Mouse (Mus musculus) embryonic facial prominence, embryonic 11.5 days (tissue): ENCODE results near the gene Kcnq1. TPM values are rescaled to one million over a fixed set of nuclear protein-coding genes. Genes with fewer than 3 reads are reported as not detected.

Source experiments
- ATAC-seq: fragments of 200-750 bp; cut with Nextera tagmentation; replicated peaks from 2 replicates; pipeline ENCODE4 v1.8.0; 2017; ENCODE audit warnings: low read depth; ENCODE audit not compliant: insufficient number of reproducible peaks, low FRiP score, low TSS enrichment
- DNase-seq: peaks from one replicate; pipeline ENCODE4 v3.0.0-alpha.2; 2015; ENCODE audit warnings: low spot score
- H3K27ac ChIP-seq: fragments of 300-500 bp; sonication (generic); replicated peaks from 2 replicates; pipeline ENCODE4 v1.5.1; 2014; ENCODE audit warnings: mild to moderate bottlenecking, low read depth, low read length, control low read depth
- H3K27me3 ChIP-seq: fragments of 300-500 bp; sonication (generic); 2 replicates; pipeline ENCODE4 v1.6.1; 2014; ENCODE audit warnings: mild to moderate bottlenecking, low read length, moderate library complexity, mixed read lengths; ENCODE audit not compliant: control insufficient read depth, insufficient read depth
- H3K36me3 ChIP-seq: fragments of 300-500 bp; sonication (generic); replicated peaks from 2 replicates; pipeline ENCODE4 v1.6.1; 2014; ENCODE audit warnings: low read depth, mild to moderate bottlenecking, low read length, moderate library complexity, mixed read lengths; ENCODE audit not compliant: control insufficient read depth, insufficient read depth
- H3K4me1 ChIP-seq: fragments of 300-500 bp; sonication (generic); 2 replicates; pipeline ENCODE4 v1.6.1; 2014; ENCODE audit warnings: low read length, mixed read lengths; ENCODE audit not compliant: control insufficient read depth, insufficient read depth
- H3K4me2 ChIP-seq: fragments of 300-500 bp; sonication (generic); 2 replicates; pipeline ENCODE4 v1.6.1; 2014; ENCODE audit warnings: low read depth, mild to moderate bottlenecking, control low read depth, low read length, moderate library complexity
- H3K4me3 ChIP-seq: fragments of 300-500 bp; sonication (generic); 2 replicates; pipeline ENCODE4 v1.5.1; 2014; ENCODE audit warnings: low read depth, low read length, control low read depth
- H3K9ac ChIP-seq: fragments of 300-500 bp; sonication (generic); replicated peaks from 2 replicates; pipeline ENCODE4 v1.6.1; 2014; ENCODE audit warnings: mild to moderate bottlenecking, control low read depth, low read length
- H3K9me3 ChIP-seq: fragments of 300-500 bp; sonication (generic); replicated peaks from 2 replicates; pipeline ENCODE4 v1.6.1; 2016; ENCODE audit warnings: mild to moderate bottlenecking, low read length, inconsistent platforms, mixed read lengths; ENCODE audit not compliant: control insufficient read depth
- WGBS: fragments of 180-500 bp; shearing (Covaris S2); extraction: QIAGEN DNeasy Blood & Tissue Kit; methylation state at CpG from one replicate; pipeline ENCODE4 v1.1.7; 2014; 5-methylcytosine and 5-hydroxymethylcytosine counted together
- polyA plus RNA-seq: library from polyadenylated mRNA; unstranded; fragments of >200 nt; fragmentation: Nextera tagmentation; extraction: Ambion mirVana; gene quantifications from 2 replicates; pipeline ENCODE4 v1.2.1, GENCODE M21; 2014

The Kcnq1 gene
- polyA plus RNA-seq, 1 experiment from 2014 or later, result 0.81 TPM

- DNase-seq (no peak), ATAC-seq (no peak)
- Histone ChIP-seq H3K9me3 (no peaks in the 10 kb centered on the region), H3K36me3 (no peaks in the 10 kb centered on the region), H3K9ac (peak overlapping the region; percentile 2; the same call in 1 of the 2 replicates), H3K4me2 (no peak overlapping the region), H3K27ac (peak overlapping the region; percentile 70), H3K4me3 (no peak overlapping the region), H3K4me1 (no peaks in the 10 kb centered on the region; the same call in 1 of the 2 replicates), H3K27me3 (no peaks in the 10 kb centered on the region)
- 86% methylated on average over 7 of the region's 7 CpGs for WGBS
These were observed 205.3 kb downstream of the Kcnq1 start for GRCm38 (mm10) chr7:143311471-143311870.

GRCm38 (mm10) chr7:143313572-143314319 lies 207.6 kb downstream of the Kcnq1 start:
- H3K9ac ChIP-seq, result no peak overlapping the region
- H3K9me3 ChIP-seq, result no peaks in the 10 kb centered on the region
- H3K27ac ChIP-seq, result no peak overlapping the region
- no peaks in the 10 kb centered on the region for H3K36me3 ChIP-seq
- no peak overlapping the region for H3K4me2 ChIP-seq
- H3K4me3 ChIP-seq, result no peak overlapping the region
- ATAC-seq (no peak), DNase-seq (no peak)
- H3K4me1 ChIP-seq, result no peaks in the 10 kb centered on the region; the same call in 1 of the 2 replicates
- H3K27me3 ChIP-seq, result no peaks in the 10 kb centered on the region
- 80% methylated on average over 11 of the region's 11 CpGs for WGBS

- DNase-seq, result no peak
- Histone ChIP-seq H3K4me2 (no peak overlapping the region), H3K4me3 (no peak overlapping the region), H3K27me3 (no peaks in the 10 kb centered on the region), H3K9ac (no peak overlapping the region), H3K4me1 (no peaks in the 10 kb centered on the region; the same call in 1 of the 2 replicates), H3K27ac (no peak overlapping the region), H3K9me3 (no peaks in the 10 kb centered on the region), H3K36me3 (no peaks in the 10 kb centered on the region)
- ATAC-seq, result no peak
- 28% methylated on average over 5 of the region's 5 CpGs for WGBS
These were observed 212.3 kb downstream of the Kcnq1 start for GRCm38 (mm10) chr7:143318512-143318911.

GRCm38 (mm10) chr7:143320367-143320766 lies 214.2 kb downstream of the Kcnq1 start:
- Histone ChIP-seq H3K36me3 (no peaks in the 10 kb centered on the region), H3K9me3 (no peaks in the 10 kb centered on the region), H3K27me3 (no peaks in the 10 kb centered on the region), H3K4me2 (no peak overlapping the region), H3K9ac (no peak overlapping the region), H3K27ac (no peak overlapping the region), H3K4me1 (peaks cover 2% of the 10 kb centered on the region; the same call in 1 of the 2 replicates), H3K4me3 (no peak overlapping the region)
- 52% methylated on average over 8 of the region's 8 CpGs for WGBS
- peak; percentile 76; the same call in 1 of the 2 replicates for ATAC-seq
- peak; percentile 49 for DNase-seq

GRCm38 (mm10) chr7:143325051-143325450 lies 218.9 kb downstream of the Kcnq1 start:
- no peaks in the 10 kb centered on the region for H3K27me3 ChIP-seq
- H3K4me3 ChIP-seq, result no peak overlapping the region
- WGBS, result 41% methylated on average over 16 of the region's 16 CpGs
- no peak for DNase-seq
- H3K4me1 ChIP-seq, result peaks cover 2% of the 10 kb centered on the region; the same call in 1 of the 2 replicates
- H3K9me3 ChIP-seq, result no peaks in the 10 kb centered on the region
- H3K9ac ChIP-seq, result no peak overlapping the region
- H3K36me3 ChIP-seq, result no peaks in the 10 kb centered on the region
- H3K4me2 ChIP-seq, result no peak overlapping the region
- no peak overlapping the region; the same call in 1 of the 2 replicates for H3K27ac ChIP-seq
- ATAC-seq, result no peak

GRCm38 (mm10) chr7:143328185-143328915 lies 222.2 kb downstream of the Kcnq1 start:
- WGBS, result 86% methylated on average over 18 of the region's 18 CpGs
- H3K9ac ChIP-seq, result no peak overlapping the region
- ATAC-seq, result no peak

GRCm38 (mm10) chr7:143329110-143329810 lies 223.1 kb downstream of the Kcnq1 start:
- no peak for ATAC-seq
- Histone ChIP-seq H3K36me3 (no peaks in the 10 kb centered on the region), H3K9me3 (no peaks in the 10 kb centered on the region), H3K9ac (no peak overlapping the region), H3K27me3 (no peaks in the 10 kb centered on the region), H3K4me3 (no peak overlapping the region), H3K27ac (no peak overlapping the region), H3K4me2 (no peak overlapping the region), H3K4me1 (peaks cover 2% of the 10 kb centered on the region; the same call in 1 of the 2 replicates)
- 70% methylated on average over 14 of the region's 14 CpGs for WGBS
- no peak for DNase-seq

More at GRCm38 (mm10) chr7:143328185-143328915, 222.2 kb downstream of the Kcnq1 start:
- Histone ChIP-seq H3K4me3 (no peak overlapping the region), H3K27ac (no peak overlapping the region), H3K27me3 (no peaks in the 10 kb centered on the region), H3K9me3 (no peaks in the 10 kb centered on the region), H3K36me3 (no peaks in the 10 kb centered on the region), H3K4me1 (peaks cover 2% of the 10 kb centered on the region; the same call in 1 of the 2 replicates), H3K4me2 (no peak overlapping the region)
- no peak for DNase-seq
